Mouse (Mus musculus): Measurements from ENCODE around the gene Mtif3.

DNA sequence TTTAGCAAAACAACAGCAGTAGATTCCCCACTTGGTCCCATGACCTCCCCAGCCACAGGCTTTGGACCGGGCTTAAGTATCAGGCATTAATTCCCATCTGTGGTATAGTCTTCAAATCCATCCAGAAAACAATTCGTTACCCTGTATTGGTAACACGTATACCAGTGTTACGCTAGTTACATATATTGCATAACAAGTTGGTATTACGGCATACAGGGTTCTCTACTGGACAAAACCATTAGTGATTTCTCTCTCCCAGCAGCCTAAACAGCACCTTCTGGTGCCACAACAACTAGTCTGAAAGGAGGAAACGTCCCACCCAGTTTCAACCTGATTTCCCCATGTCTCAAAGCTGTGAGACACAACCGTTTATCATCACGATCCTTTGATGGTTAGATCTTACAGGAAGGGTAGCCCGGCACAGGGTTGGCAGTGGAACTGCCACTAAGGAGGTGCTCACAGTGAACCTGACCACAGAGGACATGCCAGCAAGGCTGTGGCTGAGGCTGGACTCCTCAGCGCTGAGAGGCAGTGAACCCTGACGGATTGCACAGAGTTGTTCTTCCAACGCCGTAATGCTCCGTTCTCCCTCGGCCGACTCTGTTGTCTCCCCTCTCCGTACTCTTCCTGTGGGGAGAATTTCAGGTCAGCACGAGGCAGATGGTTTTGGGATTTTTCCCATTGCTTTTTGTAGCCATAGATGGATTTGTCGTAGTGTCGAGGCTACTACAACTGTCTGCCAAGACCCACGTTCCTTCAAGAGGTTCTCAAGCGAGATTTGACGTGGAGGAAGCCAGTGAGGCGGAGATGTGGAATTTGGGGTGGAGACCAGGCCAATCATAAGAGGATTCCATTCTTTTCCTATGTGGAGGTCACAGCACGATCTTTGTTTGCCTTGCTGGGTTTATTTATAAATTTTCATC, 10.5 kb upstream of the Mtif3 start:
- TF ChIP-seq MAFK (IDR thresholded peaks at IDR 0.05; ENCODE audit: insufficient read depth, low read depth, low read length) (no peak), CHD2 (IDR thresholded peaks at IDR 0.05; ENCODE audit: low read depth, low read length) (no peak), ZNF384 (IDR thresholded peaks at IDR 0.05; ENCODE audit: low read depth, low read length) (no peak), ZC3H11A (IDR thresholded peaks at IDR 0.05; ENCODE audit: borderline replicate concordance, low read depth, low read length) (no peak), HCFC1 (IDR thresholded peaks at IDR 0.05; ENCODE audit: borderline replicate concordance, insufficient read depth, low read length) (no peak)

All from ES-E14 (cell line).